Comparison of ENCODE assay signal across 8 mouse cellular contexts in the genomic region with DNA sequence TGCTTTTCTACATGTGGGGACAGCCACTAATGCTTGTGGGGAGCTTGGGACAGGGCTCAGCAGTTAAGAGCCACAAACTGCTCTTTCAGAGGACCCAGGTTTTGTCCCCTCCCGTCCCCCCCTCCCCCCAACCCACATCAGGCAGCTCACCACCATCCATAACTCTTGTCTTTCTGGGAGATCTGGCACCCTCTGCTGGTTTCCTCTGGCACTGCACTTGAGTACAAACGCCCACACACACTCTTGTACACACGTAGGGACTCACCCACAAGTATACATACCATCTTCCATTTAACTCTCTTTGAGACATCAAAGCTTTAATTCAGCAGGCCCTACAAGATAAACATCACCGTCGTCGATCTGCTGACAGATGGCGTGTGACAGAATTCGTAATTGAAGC. TPM values are rescaled to one million over a fixed set of nuclear protein-coding genes. Genes with fewer than 3 reads are reported as not detected.
A peak's percentile ranks its signal among the peaks of the same experiment; 100 is the strongest.
DNase-seq lines count a peak whose midpoint lies in the region; ATAC-seq and TF ChIP-seq lines count a peak whose summit lies in the region.
"Had no signal": no experiment of that assay in that cellular context is flagged by ENCODE, and none has a peak within 500 bp of the region (broad histone marks: within the 10 kb centered on the region; RNA-seq: fewer than 3 reads in every experiment).

No protein-coding gene starts in this region.

- WGBS in midbrain, embryonic 10.5 days = 55% methylated on average over 8 of the region's 8 CpGs
- 56% methylated on average over 8 of the region's 8 CpGs for WGBS in midbrain, embryonic 16.5 days
- 41% methylated on average over 8 of the region's 8 CpGs for WGBS in kidney, embryonic 15.5 days
- 46% methylated on average over 8 of the region's 8 CpGs for WGBS in stomach, postnatal 0 days

- TF ChIP-seq CTCF in stomach, postnatal 0 days (IDR thresholded peaks at IDR 0.05; ENCODE audit: low read depth) = peak; percentile 80

- no peak overlapping the region for H3K4me2 ChIP-seq in midbrain, embryonic 16.5 days (ENCODE audit: low read length)
- H3K4me2 ChIP-seq in kidney, embryonic 15.5 days = no peak overlapping the region
- no peak overlapping the region for H3K4me2 ChIP-seq in stomach, postnatal 0 days (replicated peaks; ENCODE audit: low read depth)
- H3K4me2 ChIP-seq: neural tube, embryonic 12.5 days had no signal

- no peak overlapping the region for H3K4me3 ChIP-seq in midbrain, embryonic 10.5 days
- no peak overlapping the region for H3K4me3 ChIP-seq in midbrain, embryonic 16.5 days (ENCODE audit: low read depth, low read length)
- H3K4me3 ChIP-seq in kidney, embryonic 15.5 days (replicated peaks) = no peak overlapping the region
- H3K4me3 ChIP-seq in stomach, postnatal 0 days (ENCODE audit: low read depth, low read length) = no peak overlapping the region
- H3K4me3 ChIP-seq: neural tube, embryonic 12.5 days had no signal

- no peak overlapping the region for H3K27ac ChIP-seq in midbrain, embryonic 10.5 days (replicated peaks)
- no peak overlapping the region for H3K27ac ChIP-seq in midbrain, embryonic 16.5 days (ENCODE audit: low read length)
- H3K27ac ChIP-seq in kidney, embryonic 15.5 days = no peak overlapping the region
- no peak overlapping the region for H3K27ac ChIP-seq in stomach, postnatal 0 days (replicated peaks)
- H3K27ac ChIP-seq: neural tube, embryonic 12.5 days had no signal

- H3K9me3 ChIP-seq in midbrain, embryonic 10.5 days (replicated peaks) = no peaks in the 10 kb centered on the region
- no peaks in the 10 kb centered on the region for H3K9me3 ChIP-seq in midbrain, embryonic 16.5 days (replicated peaks; ENCODE audit: control insufficient read depth, low read length, poor library complexity, severe bottlenecking)
- H3K9me3 ChIP-seq in kidney, embryonic 15.5 days (replicated peaks) = no peaks in the 10 kb centered on the region
- H3K9me3 ChIP-seq in stomach, postnatal 0 days (ENCODE audit: control insufficient read depth, low read length) = no peaks in the 10 kb centered on the region
- H3K9me3 ChIP-seq: neural tube, embryonic 12.5 days had no signal

- no peak; the same call in 1 of the 2 replicates for ATAC-seq in midbrain, embryonic 16.5 days
- 0 out of 2 replicates have a peak, but pooled peaks have one; percentile 12 for ATAC-seq in kidney, embryonic 15.5 days (replicated peaks; ENCODE audit: low FRiP score)
- no peak for ATAC-seq in stomach, postnatal 0 days (ENCODE audit: low FRiP score, low TSS enrichment)

- no peak for TF ChIP-seq EP300 in stomach, postnatal 0 days (optimal IDR thresholded peaks at IDR 0.05)

- peak; percentile 72 for DNase-seq in midbrain, embryonic 10.5 days (ENCODE audit: low spot score)
- DNase-seq in WW6 (ENCODE audit: low read depth, low spot score) = peak; percentile 55
- DNase-seq in embryo, embryonic 11 days = peak; percentile 69
- DNase-seq in lung, postnatal 10 days = peak; percentile 66
- peak; percentile 71 for DNase-seq in stomach, postnatal 0 days (ENCODE audit: low spot score)

- H3K9ac ChIP-seq in midbrain, embryonic 16.5 days (ENCODE audit: low read depth, low read length) = no peak overlapping the region
- no peak overlapping the region for H3K9ac ChIP-seq in kidney, embryonic 15.5 days
- no peak overlapping the region for H3K9ac ChIP-seq in stomach, postnatal 0 days (ENCODE audit: low read length)
- H3K9ac ChIP-seq: neural tube, embryonic 12.5 days had no signal

- H3K4me1 ChIP-seq in midbrain, embryonic 10.5 days = no peaks in the 10 kb centered on the region
- H3K4me1 ChIP-seq in midbrain, embryonic 16.5 days (ENCODE audit: control insufficient read depth, insufficient read depth, low read length) = no peaks in the 10 kb centered on the region
- H3K4me1 ChIP-seq in kidney, embryonic 15.5 days = peaks cover 6% of the 10 kb centered on the region
- no peaks in the 10 kb centered on the region for H3K4me1 ChIP-seq in stomach, postnatal 0 days (replicated peaks; ENCODE audit: control insufficient read depth, insufficient read depth)
- H3K4me1 ChIP-seq: neural tube, embryonic 12.5 days had no signal

- H3K27me3 ChIP-seq in midbrain, embryonic 10.5 days (ENCODE audit: low read depth, poor library complexity, severe bottlenecking) = no peaks in the 10 kb centered on the region
- H3K27me3 ChIP-seq in midbrain, embryonic 16.5 days (ENCODE audit: control insufficient read depth, insufficient read depth, low read depth, low read length) = no peaks in the 10 kb centered on the region
- H3K27me3 ChIP-seq in kidney, embryonic 15.5 days = no peaks in the 10 kb centered on the region
- no peaks in the 10 kb centered on the region for H3K27me3 ChIP-seq in stomach, postnatal 0 days (ENCODE audit: control insufficient read depth, insufficient read depth, low read length)
- H3K27me3 ChIP-seq: neural tube, embryonic 12.5 days had no signal

- H3K36me3 ChIP-seq in midbrain, embryonic 10.5 days = peaks cover 96% of the 10 kb centered on the region
- H3K36me3 ChIP-seq in midbrain, embryonic 16.5 days (ENCODE audit: control insufficient read depth, insufficient read depth, low read length) = peaks cover 2% of the 10 kb centered on the region
- H3K36me3 ChIP-seq in kidney, embryonic 15.5 days = peaks cover 35% of the 10 kb centered on the region; the same call in 1 of the 2 replicates
- H3K36me3 ChIP-seq in stomach, postnatal 0 days (ENCODE audit: control insufficient read depth, insufficient read depth, low read length) = peaks cover 3% of the 10 kb centered on the region

RNA-seq across cellular contexts. Expression of gene Evl, which starts 25.3 kb away (rescaled TPM):
- 57.7 and 75.0 TPM in 2 replicates for polyA plus RNA-seq in midbrain, embryonic 10.5 days (2016; fragmentation: Nextera tagmentation; extraction: Ambion mirVana)
- polyA plus RNA-seq in midbrain, embryonic 16.5 days (2015; fragmentation: Nextera tagmentation; extraction: Ambion mirVana) = 268 and 272 TPM in 2 replicates
- polyA plus RNA-seq in kidney, embryonic 15.5 days (2015; fragmentation: Nextera tagmentation; extraction: Ambion mirVana) = 45.3 and 47.1 TPM in 2 replicates
- polyA plus RNA-seq in stomach, postnatal 0 days (2015; fragmentation: Nextera tagmentation; extraction: Ambion mirVana) = 27.8 and 31.3 TPM in 2 replicates
